Mouse (Mus musculus) adrenal gland, adult 2 months (tissue): Measurements from ENCODE around the gene Zdhhc11. TPM values are rescaled to one million over a fixed set of nuclear protein-coding genes. Genes with fewer than 3 reads are reported as not detected.

Experiments used
- DNase-seq: peaks from one replicate; pipeline ENCODE4 v3.0.0; 2021
- long read RNA-seq: library from polyadenylated mRNA; stranded (forward); transcript quantifications from one replicate; pipeline ENCODE4 v2.0.0, GENCODE M21; 2021
- polyA plus RNA-seq: library from polyadenylated mRNA; depleted of rRNA; stranded (reverse); fragments of >200 nt; gene quantifications from 2 replicates; pipeline ENCODE4 v1.2.3, GENCODE M21; 2012; rRNA removed
- total RNA-seq, 2 experiments: library from RNA; stranded (reverse); gene quantifications; 2 replicates each; pipeline ENCODE4 v1.2.3; 2021

The Zdhhc11 gene
- not detected for total RNA-seq
- not detected in 2 replicates for polyA plus RNA-seq
- long read RNA-seq = 0 reads

DNA sequence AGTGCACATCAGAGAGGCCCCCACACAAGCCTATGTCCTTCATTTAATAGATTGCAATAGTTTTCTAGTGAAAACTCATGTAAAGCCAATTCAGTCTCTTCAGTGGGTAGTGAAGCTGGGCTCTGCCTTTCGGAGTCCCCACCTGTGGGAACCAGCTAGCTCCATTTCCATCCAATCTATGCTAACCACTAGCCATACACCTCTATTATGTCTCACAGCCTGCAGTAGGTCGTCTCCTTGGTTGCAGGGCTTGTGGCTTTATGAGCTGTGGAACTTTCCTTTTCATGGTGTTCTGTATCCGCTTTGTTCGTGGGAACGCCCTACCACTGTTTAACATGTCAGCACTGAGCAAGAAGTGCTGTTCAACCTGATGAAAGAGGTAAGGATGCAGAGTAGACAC is at the start of gene Zdhhc11:
Gene Zdhhc11, plus strand, starts transcription at position 301 of the 400 bp plus-strand sequence.
- no peak for DNase-seq

- no peak for DNase-seq
Measured at GRCm38 (mm10) chr13:73932201-73932600, 31.4 kb upstream of the Zdhhc11 start.

- no peak for DNase-seq
Measured at GRCm38 (mm10) chr13:73936938-73937320, 26.7 kb upstream of the Zdhhc11 start.

GRCm38 (mm10) chr13:73937321-73938176 is 26.1 kb upstream of the Zdhhc11 start, which contains the start of the genes Trip13 and Brd9:
Gene Trip13 (minus strand): TSS chr13:73937784.
Gene Brd9 (plus strand): TSS chr13:73937811.
- peak; percentile 95 for DNase-seq

- peak; percentile 4 for DNase-seq
Measured at GRCm38 (mm10) chr13:73938177-73938560, 25.5 kb upstream of the Zdhhc11 start.

DNA sequence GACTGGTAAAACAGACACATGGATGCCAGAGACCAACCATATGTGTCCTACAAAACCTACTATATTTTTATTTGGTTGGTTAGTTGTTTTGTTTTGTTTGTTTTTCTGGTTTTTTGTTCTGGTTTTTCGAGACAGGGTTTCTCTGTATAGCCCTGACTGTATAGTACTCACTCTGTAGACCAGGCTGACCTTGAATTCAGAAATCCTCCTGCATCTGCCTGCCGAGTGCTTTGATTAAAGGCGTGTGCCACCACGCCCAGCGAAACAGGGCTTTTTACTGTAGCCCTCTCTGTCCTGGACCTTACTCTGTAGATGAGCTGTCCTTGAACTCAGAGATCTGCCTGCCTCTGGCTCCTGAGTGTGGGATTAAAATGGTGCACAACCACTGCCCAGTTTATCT is 24.6 kb upstream of the Zdhhc11 start:
- DNase-seq = no peak

- DNase-seq = no peak
Measured at GRCm38 (mm10) chr13:73944606-73945005, 19.0 kb upstream of the Zdhhc11 start.

DNA sequence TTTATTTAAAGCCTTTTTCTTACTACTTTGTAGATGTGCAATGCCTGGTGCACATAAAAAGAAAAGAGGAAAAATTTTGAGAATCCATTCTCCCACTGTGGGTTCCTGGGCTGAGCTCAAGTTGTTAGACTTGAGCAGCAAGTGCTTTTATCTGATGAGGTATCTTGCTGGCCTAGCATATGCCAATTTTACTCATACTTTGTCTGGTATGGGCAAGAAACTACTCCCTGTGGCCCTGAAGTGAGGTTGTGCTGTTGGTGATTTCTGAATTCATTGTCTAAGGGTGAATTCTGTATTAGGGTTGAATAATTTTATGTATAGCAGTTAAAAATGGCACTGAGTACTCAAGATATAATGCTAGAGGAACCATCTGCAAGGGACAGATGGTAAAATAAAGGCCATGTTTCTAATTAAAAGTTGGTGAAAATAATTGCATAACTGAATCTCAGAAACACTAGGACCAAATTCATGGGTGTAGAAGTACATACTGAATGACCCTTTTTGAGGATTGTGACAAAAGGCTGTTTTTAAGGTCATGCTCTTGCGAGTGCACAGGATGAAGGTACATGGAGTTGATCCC is 10.0 kb upstream of the Zdhhc11 start:
- DNase-seq = no peak

GRCm38 (mm10) chr13:73954666-73955065 is 9.0 kb upstream of the Zdhhc11 start:
- no peak for DNase-seq

- DNase-seq = no peak
Measured at GRCm38 (mm10) chr13:73955531-73955930, 8.1 kb upstream of the Zdhhc11 start.

GRCm38 (mm10) chr13:73960117-73960652 is 3.5 kb upstream of the Zdhhc11 start:
- DNase-seq = no peak

DNA sequence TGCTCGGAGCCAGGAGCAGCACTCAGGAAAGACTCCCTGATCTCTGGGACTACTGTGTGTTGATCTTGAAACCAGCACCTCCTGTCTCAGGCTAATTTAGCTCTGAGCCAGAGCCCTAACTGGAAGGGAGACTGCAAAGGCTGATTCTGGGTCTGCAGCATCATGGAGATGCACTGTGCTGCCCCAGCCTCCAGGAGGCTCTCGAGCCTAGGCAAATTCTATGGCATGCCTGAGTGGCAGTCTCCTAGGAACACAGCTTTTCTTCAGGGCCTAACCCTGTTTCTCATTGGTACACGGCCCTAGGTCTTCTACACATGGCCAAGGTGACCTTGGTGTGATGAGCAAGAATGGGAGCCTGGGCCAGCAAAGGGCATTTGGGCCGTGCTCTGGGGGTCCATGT is 2.5 kb upstream of the Zdhhc11 start:
- no peak for DNase-seq

DNA sequence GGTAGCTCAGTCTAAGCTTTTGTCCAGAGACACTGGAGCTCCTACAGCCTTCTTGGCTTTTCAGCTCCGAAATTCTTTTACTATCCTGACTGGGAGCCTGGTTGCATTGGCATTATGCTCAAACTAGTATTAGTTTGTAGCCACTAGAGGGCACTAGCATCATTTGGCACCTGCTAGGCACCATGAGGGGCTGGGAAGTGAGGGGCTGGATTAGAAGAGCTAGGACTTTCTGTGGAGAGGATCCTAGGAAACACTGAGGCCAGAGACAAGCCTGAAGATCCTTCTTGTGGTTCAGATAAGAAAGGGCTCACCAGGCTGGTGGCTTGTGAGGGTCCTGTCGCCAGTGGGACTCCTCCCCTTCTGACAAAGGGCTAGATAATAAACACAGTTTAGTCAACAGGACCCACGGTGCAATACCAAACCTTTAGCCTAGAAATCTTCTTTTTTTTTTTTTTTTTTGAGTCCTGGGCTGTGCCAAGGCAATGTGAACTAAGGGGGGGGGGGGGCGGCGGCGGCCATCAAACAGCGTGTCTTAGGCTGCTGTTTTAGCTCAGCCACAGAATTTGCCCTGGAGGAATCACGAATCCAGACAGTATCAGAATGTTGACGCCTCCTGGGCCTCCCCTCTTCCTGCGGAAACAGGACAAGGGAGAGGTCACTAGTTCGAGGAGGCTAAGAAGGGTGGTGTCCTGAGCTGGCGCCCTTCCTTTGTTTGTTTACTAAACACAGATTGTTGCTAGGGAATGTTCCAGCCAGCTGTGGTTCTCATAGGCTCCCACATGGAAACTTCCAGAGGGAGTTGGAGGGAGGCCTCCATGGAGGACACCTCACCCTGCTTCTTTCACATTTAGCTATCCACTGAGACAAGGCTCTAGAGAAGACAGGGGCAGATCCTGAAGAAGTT is 7.1 kb downstream of the Zdhhc11 start:
- DNase-seq = peak; percentile 80

DNA sequence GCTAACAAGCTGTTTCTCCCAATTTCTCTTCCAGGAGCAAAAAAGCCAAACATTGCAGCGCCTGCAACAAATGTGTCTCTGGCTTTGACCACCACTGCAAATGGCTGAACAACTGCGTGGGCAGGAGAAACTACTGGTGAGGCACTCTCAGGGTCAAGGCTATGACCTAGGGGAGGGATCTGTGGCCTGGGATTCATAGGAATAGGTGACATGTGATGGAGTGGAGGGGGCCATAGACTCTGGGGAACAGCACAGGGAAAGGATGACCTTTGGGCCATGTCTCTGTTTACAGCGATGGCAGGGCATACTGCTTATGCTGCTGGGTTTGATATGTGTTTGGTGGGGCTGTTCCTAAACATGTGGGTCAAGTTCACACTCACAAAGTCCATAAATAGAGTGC is 10.9 kb downstream of the Zdhhc11 start:
- no peak for DNase-seq

GRCm38 (mm10) chr13:73976935-73977334 is 13.3 kb downstream of the Zdhhc11 start:
- no peak for DNase-seq

DNA sequence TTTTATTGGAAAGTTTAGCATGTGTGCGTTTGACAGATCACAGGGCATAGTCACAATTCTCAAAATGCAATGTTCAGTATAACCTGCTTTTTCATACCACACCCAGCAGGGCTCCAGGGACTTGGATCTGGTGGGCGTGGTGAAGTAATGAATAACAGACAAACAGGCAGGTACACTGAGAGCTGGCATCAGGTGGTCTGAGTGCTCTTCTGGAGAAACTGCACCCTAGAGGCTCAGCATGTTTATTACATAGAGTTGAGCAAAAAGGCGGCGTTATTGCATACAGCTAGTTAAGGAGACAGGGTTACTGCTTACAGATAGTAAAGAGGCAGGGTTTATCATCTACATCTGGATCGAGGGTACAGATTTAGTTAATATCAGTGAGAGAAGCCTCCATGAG is 26.7 kb downstream of the Zdhhc11 start:
- no peak for DNase-seq

DNA sequence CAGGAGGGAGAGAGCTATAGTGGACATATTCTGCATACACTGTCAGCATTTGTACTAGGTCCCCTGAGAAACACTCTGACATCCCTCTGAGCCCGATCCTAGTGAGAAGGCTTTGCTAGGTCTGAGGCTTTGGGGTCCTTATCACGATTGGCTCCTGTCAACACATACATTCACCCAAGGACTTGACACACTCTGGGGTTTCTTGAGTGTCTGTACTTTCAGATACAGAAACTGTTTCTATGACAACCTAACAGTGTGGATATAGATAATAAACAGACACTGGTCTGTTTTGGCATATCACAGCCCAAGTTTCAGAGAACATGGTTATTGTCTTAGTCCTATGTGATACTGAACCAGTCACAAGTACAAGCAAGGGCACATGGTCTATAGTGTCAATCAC is 27.1 kb downstream of the Zdhhc11 start:
- DNase-seq = no peak

DNA sequence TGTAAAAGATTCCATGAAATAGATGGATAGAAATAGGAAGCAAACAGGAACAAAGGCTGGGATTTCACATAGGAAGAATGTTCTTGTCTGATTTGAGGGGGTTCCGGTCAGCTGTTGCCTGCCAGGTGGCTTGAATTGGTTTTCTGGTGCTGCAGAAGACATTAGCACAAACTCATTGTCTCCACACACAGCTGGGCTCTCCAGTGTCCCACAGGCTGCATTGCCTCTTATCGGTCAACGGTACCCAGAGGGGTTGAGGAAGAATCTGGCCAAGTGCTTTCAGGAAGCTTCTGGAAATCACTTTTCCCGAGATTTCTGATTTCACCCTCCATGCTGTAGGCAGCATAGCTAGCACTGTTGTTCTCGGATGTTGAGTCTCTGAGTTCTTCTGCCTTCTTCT is 27.6 kb downstream of the Zdhhc11 start:
- no peak for DNase-seq

DNA sequence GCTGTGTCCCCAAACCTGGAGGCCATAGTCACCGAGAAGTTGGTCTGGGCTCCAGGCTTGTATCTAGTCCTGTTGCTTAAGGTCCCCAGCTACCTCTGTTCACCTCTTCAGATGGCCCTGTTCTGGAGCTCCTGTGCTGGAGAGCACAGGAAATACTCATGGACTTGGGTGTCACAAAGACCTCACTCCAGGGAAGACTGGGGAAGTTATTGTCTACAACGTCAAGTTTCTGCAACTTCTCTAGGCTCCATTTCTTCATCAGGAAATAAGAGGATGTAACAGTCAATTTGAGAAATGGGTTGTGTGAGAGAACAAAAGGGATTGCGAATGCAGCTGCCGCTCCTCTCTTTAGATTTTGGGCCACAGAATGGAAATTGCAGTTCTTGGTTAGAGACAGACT is 32.8 kb downstream of the Zdhhc11 start:
- no peak for DNase-seq

DNA sequence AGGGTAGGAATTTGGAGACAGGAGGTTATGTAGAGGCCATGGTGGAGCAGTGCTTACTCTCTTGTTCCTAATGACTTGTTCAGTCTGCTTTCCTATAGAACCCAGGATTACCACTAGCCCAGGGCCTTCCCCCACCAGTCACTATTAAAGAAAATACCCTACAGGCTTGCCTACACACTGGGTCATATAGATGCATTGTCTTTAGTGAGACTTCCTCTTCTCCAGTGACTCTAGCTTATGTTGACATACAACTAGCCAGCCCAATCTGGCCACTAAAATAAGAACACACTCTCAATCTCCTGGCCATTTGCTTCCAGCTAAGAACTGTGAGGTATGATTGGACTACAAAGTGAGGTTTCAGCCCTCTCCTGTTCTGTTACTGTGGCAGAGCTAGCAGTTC is 36.9 kb downstream of the Zdhhc11 start:
- DNase-seq = no peak

DNA sequence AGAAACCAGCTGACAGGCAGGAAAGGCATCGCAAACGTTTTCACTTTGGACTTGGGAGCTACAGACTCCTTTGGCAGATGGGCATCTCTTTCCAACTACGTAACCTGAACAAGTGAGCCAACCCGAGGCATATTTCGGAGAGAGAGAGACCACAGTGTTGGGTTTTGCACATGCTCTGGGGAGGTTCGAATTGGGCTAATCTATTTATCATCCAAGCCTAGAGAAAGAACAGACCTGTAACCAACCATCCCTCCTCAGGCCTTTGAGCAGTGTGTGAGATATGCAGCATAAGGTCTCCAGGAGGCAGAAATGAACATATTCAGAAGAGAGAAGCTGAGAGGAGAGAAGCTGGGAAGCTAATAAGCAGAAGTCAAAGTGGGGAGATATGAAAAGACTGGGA is 37.3 kb downstream of the Zdhhc11 start:
- DNase-seq = no peak

DNA sequence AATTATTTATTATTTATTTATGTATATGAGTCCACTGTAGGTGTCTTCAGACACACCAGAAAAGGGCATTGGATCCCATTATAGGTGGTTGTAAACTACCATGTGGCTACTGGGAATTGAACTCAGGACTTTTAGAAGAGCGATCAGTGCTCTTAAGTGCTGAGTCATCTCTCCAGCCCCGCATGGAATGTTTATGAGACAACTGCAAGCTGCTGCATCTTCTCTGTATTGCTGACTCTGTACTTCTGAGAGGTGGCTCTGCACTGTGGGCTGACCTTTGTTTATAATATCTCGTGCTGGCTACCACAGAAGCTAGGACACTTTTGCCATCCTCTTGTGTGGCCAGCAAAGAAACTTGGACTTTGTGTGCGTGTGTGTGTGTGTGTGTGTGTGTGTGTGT is 37.8 kb downstream of the Zdhhc11 start:
- DNase-seq = no peak
